Mouse (Mus musculus): ENCODE data around the gene Ergic2. TPM values are rescaled to one million over a fixed set of nuclear protein-coding genes. Genes with fewer than 3 reads are reported as not detected.

Ergic2 gene
- total and polyA plus RNA-seq, 3 experiments, result 89.0 to 227 (median 91.5) TPM

DNA sequence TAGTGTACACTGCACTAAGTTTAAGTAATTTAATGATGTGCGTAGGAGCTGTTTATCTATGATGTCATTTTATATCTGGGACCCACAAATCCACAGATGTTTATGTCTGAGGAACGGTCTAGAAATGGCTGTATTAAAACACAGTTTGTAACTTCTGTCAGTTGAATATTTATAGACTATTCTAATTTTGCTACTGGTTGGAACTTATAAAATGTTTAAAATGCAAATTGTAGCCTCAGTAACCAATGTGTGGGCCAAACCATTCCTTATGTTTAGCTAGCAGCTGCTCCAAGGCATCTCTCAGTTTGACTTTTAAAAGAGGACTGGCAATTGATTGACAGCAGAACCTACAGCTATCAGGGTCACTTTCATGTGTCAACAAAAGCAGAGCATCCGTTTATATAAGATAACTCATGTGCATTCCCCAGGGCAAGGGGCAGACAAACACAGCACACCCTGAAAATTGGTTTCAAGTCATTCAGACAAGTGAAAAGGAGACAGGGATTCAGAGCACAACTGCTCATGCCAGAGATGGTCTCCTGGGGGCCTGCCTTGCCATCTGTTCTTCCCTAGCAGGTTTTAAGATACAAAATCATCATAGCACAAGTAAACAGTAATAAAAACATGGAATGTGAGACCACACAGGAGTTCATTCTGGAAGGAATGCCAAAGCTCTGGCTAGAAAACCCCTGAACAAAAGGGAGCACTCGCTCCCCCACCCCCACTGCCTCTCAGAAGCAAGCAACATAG is 48.0 kb upstream of the Ergic2 start:
- Histone ChIP-seq H3K9ac (ENCODE audit: insufficient read depth, low read depth) (no peak overlapping the region), H3K9me3 (replicated peaks; ENCODE audit: low read length) (no peaks in the 10 kb centered on the region), H3K4me2 (ENCODE audit: insufficient read depth, low read depth, poor library complexity, severe bottlenecking) (no peak overlapping the region), H3K36me3 (replicated peaks in 1 of 2; ENCODE audit: control insufficient read depth in 1 of 2, insufficient read depth in 1 of 2, low read length in 1 of 2) (no peaks in the 10 kb centered on the region), H3K27ac (ENCODE audit: insufficient read depth, low read depth) (no peak overlapping the region), H3K79me2 (replicated peaks; ENCODE audit: control insufficient read depth, extremely low read depth, insufficient read depth, poor library complexity, severe bottlenecking) (no peaks in the 10 kb centered on the region), H3K4me1 (ENCODE audit: control insufficient read depth in 1 of 2, insufficient read depth in 2 of 2) (peaks cover 0 to 33% of the 10 kb centered on the region in 2 experiments; a peak in 2 of 4 replicates), H3K4me3 (replicated peaks in 1 of 3; ENCODE audit: low read depth in 2 of 3, low read length in 2 of 3, poor library complexity in 1 of 3) (no peak overlapping the region), H3K27me3 (replicated peaks) (no peaks in the 10 kb centered on the region)
- dilution Hi-C loops (cut with MboI; ENCODE audit: extremely low pct_ligation_motif_present, extremely low pct_unique_long_range_greater_than_20kb, low sequenced_read_pairs), result no loop called here
- no peak for DNase-seq (ENCODE audit: extremely low read depth)
- TF ChIP-seq MYC (IDR thresholded peaks at IDR 0.05; ENCODE audit: low read depth, low read length) (no peak), ZKSCAN1 (IDR thresholded peaks at IDR 0.05; ENCODE audit: borderline replicate concordance, low read depth, low read length) (no peak), CTCF (conservative IDR thresholded peaks at IDR 0.05 in 1 of 2, IDR thresholded peaks at IDR 0.05 in 1 of 2; ENCODE audit: low read depth in 2 of 2, low read length in 2 of 2) (no peak), IRF4 (IDR thresholded peaks at IDR 0.05; ENCODE audit: low read depth, low read length) (no peak), ETS1 (conservative IDR thresholded peaks at IDR 0.05; ENCODE audit: low read depth, low read length) (no peak), USF1 (IDR thresholded peaks at IDR 0.05; ENCODE audit: low read depth, low read length) (no peak), SIN3A (IDR thresholded peaks at IDR 0.05; ENCODE audit: low read length) (no peak), EP300 (IDR thresholded peaks at IDR 0.05; ENCODE audit: low read length) (no peak), MXI1 (IDR thresholded peaks at IDR 0.05; ENCODE audit: low read depth, low read length) (no peak), UBTF (IDR thresholded peaks at IDR 0.05; ENCODE audit: low read depth, low read length) (no peak), JUN (IDR thresholded peaks at IDR 0.05; ENCODE audit: insufficient read depth, low read depth, low read length) (no peak), ELF1 (IDR thresholded peaks at IDR 0.05; ENCODE audit: low read depth, low read length) (no peak), CHD1 (IDR thresholded peaks at IDR 0.05; ENCODE audit: low read depth, low read length) (no peak), BHLHE40 (IDR thresholded peaks at IDR 0.05; ENCODE audit: low read depth, low read length) (no peak), KAT2A (IDR thresholded peaks at IDR 0.05; ENCODE audit: insufficient replicate concordance, low read length) (no peak), GABPA (IDR thresholded peaks at IDR 0.05; ENCODE audit: insufficient replicate concordance, low read depth, low read length) (no peak), CHD2 (IDR thresholded peaks at IDR 0.05; ENCODE audit: low read length) (no peak), POLR2AphosphoS2 (IDR thresholded peaks at IDR 0.05; ENCODE audit: low read depth, low read length) (no peak)
- in situ Hi-C loops (cut with MboI; ENCODE audit: low pct_ligation_motif_present, low pct_unique_long_range_greater_than_20kb, low sequenced_read_pairs), result no loop called here

DNA sequence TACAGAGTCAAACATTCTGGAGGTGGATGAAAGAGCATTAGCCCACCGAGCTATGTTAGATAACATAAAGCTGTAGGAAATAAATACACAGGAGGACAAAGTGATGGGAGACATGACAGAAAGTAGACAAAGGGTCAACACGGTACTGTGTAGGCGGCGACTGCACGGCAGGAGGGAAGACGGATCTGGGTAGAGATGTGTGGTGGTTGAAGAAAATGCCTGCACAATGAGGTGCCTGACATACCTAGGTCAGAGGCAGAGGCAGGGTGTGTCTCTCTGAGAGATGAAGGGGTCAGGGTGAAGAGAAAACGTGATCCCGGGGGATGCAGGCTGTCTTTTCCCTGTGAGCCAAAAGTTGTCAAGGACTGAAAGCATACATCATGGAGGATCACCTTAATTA is 46.9 kb upstream of the Ergic2 start:
- TF ChIP-seq RAD21 (IDR thresholded peaks at IDR 0.05; ENCODE audit: low read depth, low read length) (no peak), HCFC1 (IDR thresholded peaks at IDR 0.05; ENCODE audit: low read depth, low read length) (no peak), TCF12 (IDR thresholded peaks at IDR 0.05; ENCODE audit: low read depth, low read length) (no peak), ZMIZ1 (IDR thresholded peaks at IDR 0.05; ENCODE audit: low read depth, low read length) (no peak), ELF1 (IDR thresholded peaks at IDR 0.05; ENCODE audit: low read depth, low read length) (no peak), MEF2A (IDR thresholded peaks at IDR 0.05; ENCODE audit: borderline replicate concordance, low read depth, low read length) (no peak), POLR2AphosphoS2 (IDR thresholded peaks at IDR 0.05; ENCODE audit: low read depth, low read length) (no peak), USF2 (conservative IDR thresholded peaks at IDR 0.05; ENCODE audit: low read depth, low read length) (no peak), MAZ (IDR thresholded peaks at IDR 0.05; ENCODE audit: low read depth, low read length) (no peak), SIN3A (IDR thresholded peaks at IDR 0.05; ENCODE audit: low read length) (no peak), MYC (IDR thresholded peaks at IDR 0.05; ENCODE audit: low read depth, low read length) (no peak), POLR2A (IDR thresholded peaks at IDR 0.05; ENCODE audit: low read depth, low read length) (no peak), CHD2 (IDR thresholded peaks at IDR 0.05; ENCODE audit: low read length) (no peak)
- in situ Hi-C loops (cut with MboI; ENCODE audit: low pct_ligation_motif_present, low pct_unique_long_range_greater_than_20kb, low sequenced_read_pairs), result no loop called here
- Histone ChIP-seq H3K4me3 (replicated peaks in 1 of 3; ENCODE audit: low read depth in 2 of 3, low read length in 2 of 3, poor library complexity in 1 of 3) (no peak overlapping the region), H3K9me3 (replicated peaks; ENCODE audit: low read length) (no peaks in the 10 kb centered on the region), H3K79me2 (replicated peaks; ENCODE audit: control insufficient read depth, extremely low read depth, insufficient read depth, poor library complexity, severe bottlenecking) (no peaks in the 10 kb centered on the region), H3K36me3 (replicated peaks in 1 of 2; ENCODE audit: control insufficient read depth in 1 of 2, insufficient read depth in 1 of 2, low read length in 1 of 2) (no peaks in the 10 kb centered on the region), H3K4me1 (ENCODE audit: control insufficient read depth in 1 of 2, insufficient read depth in 2 of 2) (peaks cover 0 to 29% of the 10 kb centered on the region in 2 experiments; a peak in 2 of 4 replicates), H3K27ac (ENCODE audit: insufficient read depth, low read depth) (no peak overlapping the region), H3K27me3 (replicated peaks) (no peaks in the 10 kb centered on the region), H3K4me2 (ENCODE audit: insufficient read depth, low read depth, poor library complexity, severe bottlenecking) (no peak overlapping the region), H3K9ac (ENCODE audit: insufficient read depth, low read depth) (no peak overlapping the region)
- DNase-seq (ENCODE audit: extremely low read depth), result no peak
- dilution Hi-C loops (cut with MboI; ENCODE audit: extremely low pct_ligation_motif_present, extremely low pct_unique_long_range_greater_than_20kb, low sequenced_read_pairs), result no loop called here
